Mouse (Mus musculus) small intestine, adult 2 months (tissue): ENCODE measurements at regions not wholly inside any gene's neighbourhood (a gene's known extent, or its start where the extent isn't known, plus 50 kb on each side); places are given as distances from the start of the nearest gene placed in this dataset.

Source experiments
- H3K27ac ChIP-seq: fragments of 200-500 bp; 2 replicates; pipeline ENCODE4 v1.5.1; 2012; ENCODE audit warnings: low read depth, low read length, control low read depth, inconsistent platforms; ENCODE audit not compliant: insufficient read depth
- H3K27me3 ChIP-seq: fragments of 200-500 bp; 2 replicates; pipeline ENCODE4 v1.6.1; 2012; ENCODE audit warnings: mild to moderate bottlenecking, moderate library complexity, low read length, inconsistent platforms; ENCODE audit not compliant: control insufficient read depth, insufficient read depth
- H3K36me3 ChIP-seq: fragments of 200-500 bp; 2 replicates; pipeline ENCODE4 v1.6.1; 2012; ENCODE audit warnings: mild to moderate bottlenecking, low read length, control low read depth, inconsistent platforms; ENCODE audit not compliant: control insufficient read depth, insufficient read depth
- H3K4me1 ChIP-seq: fragments of 200-500 bp; 2 replicates; pipeline ENCODE4 v1.6.1; 2012; ENCODE audit warnings: low read length, inconsistent platforms, mixed read lengths; ENCODE audit not compliant: control insufficient read depth, insufficient read depth, insufficient read length
- H3K4me3 ChIP-seq: fragments of 200-500 bp; 2 replicates; pipeline ENCODE4 v1.5.1; 2012; ENCODE audit warnings: low read depth, mild to moderate bottlenecking, control low read depth, inconsistent platforms, low read length, moderate library complexity
- CTCF ChIP-seq: fragments of 200-500 bp; IDR thresholded peaks from 2 replicates; pipeline ENCODE4 v1.5.1; 2012; ENCODE audit warnings: low read depth, mild to moderate bottlenecking, control low read depth, inconsistent platforms, low read length, moderate library complexity, mixed read lengths; ENCODE audit not compliant: insufficient replicate concordance, insufficient read length; ENCODE audit errors: extremely low read depth
- POLR2A ChIP-seq: fragments of 200-500 bp; IDR thresholded peaks from 2 replicates; pipeline ENCODE4 v1.6.1; 2012; ENCODE audit warnings: low read depth, mild to moderate bottlenecking, control low read depth, inconsistent platforms, low read length, moderate library complexity
- WGBS: fragments of 180-500 bp; shearing (Covaris S2); methylation state at CpG from one replicate; pipeline ENCODE4 v1.1.7; 2018; 5-methylcytosine and 5-hydroxymethylcytosine counted together

GRCm38 (mm10) chr6:144927599-144927998 is 145.8 kb upstream of the Sox5 start:
- Histone ChIP-seq H3K27me3 (no peaks in the 10 kb centered on the region), H3K4me3 (no peak overlapping the region), H3K27ac (no peak overlapping the region), H3K36me3 (no peaks in the 10 kb centered on the region), H3K4me1 (no peaks in the 10 kb centered on the region)
- 51% methylated on average over 6 of the region's 6 CpGs for WGBS
- no peak for TF ChIP-seq POLR2A
- no peak for TF ChIP-seq CTCF

DNA sequence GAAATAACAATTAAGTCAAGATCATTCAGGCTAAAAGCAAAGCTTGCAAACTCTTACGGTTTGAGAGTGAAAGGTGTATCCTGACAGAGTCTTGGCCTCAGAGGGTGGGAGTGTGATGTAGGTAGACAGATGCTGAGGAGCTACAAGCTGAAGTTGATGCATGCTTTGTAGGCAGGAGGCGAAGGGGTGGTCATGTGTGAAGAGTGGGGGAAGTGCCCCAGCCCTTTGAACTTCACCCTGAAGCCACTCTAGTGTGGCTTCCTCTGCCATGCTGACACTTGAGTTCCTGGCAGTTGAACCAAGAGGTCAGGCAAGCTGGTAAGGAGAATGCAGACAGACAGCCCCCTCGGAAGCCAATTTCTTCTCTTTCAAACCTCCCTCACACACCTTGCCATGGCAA is 141.0 kb upstream of the Sox5 start:
- no peak overlapping the region for H3K27ac ChIP-seq
- no peaks in the 10 kb centered on the region for H3K36me3 ChIP-seq
- no peak for TF ChIP-seq POLR2A
- TF ChIP-seq CTCF, result no peak
- H3K4me1 ChIP-seq, result no peaks in the 10 kb centered on the region
- WGBS, result 82% methylated on average over 3 of the region's 3 CpGs
- no peak overlapping the region for H3K4me3 ChIP-seq
- no peaks in the 10 kb centered on the region for H3K27me3 ChIP-seq

DNA sequence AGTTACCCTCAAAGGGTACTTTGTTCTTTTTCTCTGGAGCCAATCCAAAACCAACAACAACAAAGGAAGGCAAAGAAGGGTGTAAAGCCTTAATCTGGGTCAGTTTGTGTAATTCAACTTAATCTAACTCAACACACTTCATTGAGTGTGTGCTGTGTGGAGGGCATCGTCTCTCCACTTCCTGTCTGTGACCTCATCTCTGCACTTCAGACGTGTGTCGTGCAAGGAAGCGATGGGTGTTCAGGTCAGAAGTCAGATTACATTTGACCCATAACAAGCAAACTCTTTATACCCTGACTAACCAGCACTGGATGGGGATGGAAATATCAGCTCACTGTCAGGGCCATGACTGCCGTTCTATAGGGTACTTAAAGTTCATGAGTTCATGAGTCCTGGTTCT is 138.0 kb upstream of the Sox5 start:
- Histone ChIP-seq H3K27me3 (no peaks in the 10 kb centered on the region), H3K27ac (no peak overlapping the region), H3K4me3 (no peak overlapping the region), H3K36me3 (no peaks in the 10 kb centered on the region), H3K4me1 (no peaks in the 10 kb centered on the region)
- WGBS, result 40% methylated on average over 5 of the region's 5 CpGs
- TF ChIP-seq POLR2A (no peak), CTCF (no peak)

DNA sequence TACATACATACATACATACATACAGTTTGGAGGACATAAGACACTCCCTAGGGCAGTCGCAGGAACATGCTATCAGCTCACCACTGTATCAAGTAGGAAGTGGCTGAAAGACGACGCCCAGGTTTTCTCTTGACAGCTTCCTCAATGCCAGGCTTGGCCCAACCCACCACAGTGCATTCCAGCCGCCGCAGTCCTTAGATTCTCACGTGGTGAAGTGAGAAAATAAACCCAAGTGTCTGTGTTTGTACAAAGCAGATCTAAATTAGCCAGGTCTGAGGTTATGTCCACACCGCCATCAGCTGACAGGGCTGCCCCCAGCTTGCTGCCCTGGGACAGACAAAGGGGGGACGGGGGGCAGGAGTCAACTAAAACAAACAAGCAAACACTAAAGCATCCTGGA is 135.4 kb upstream of the Sox5 start:
- no peaks in the 10 kb centered on the region for H3K36me3 ChIP-seq
- no peak overlapping the region for H3K4me3 ChIP-seq
- WGBS, result 14% methylated on average over 8 of the region's 8 CpGs
- no peak overlapping the region for H3K27ac ChIP-seq
- H3K4me1 ChIP-seq, result no peaks in the 10 kb centered on the region
- TF ChIP-seq POLR2A (no peak), CTCF (no peak)
- no peaks in the 10 kb centered on the region for H3K27me3 ChIP-seq

GRCm38 (mm10) chr6:144911781-144912180 is 130.0 kb upstream of the Sox5 start:
- H3K4me1 ChIP-seq, result no peaks in the 10 kb centered on the region
- TF ChIP-seq POLR2A (no peak), CTCF (no peak)
- WGBS, result 79% methylated on average over 7 of the region's 7 CpGs
- no peak overlapping the region for H3K4me3 ChIP-seq
- H3K27me3 ChIP-seq, result no peaks in the 10 kb centered on the region
- no peaks in the 10 kb centered on the region for H3K36me3 ChIP-seq
- no peak overlapping the region for H3K27ac ChIP-seq

DNA sequence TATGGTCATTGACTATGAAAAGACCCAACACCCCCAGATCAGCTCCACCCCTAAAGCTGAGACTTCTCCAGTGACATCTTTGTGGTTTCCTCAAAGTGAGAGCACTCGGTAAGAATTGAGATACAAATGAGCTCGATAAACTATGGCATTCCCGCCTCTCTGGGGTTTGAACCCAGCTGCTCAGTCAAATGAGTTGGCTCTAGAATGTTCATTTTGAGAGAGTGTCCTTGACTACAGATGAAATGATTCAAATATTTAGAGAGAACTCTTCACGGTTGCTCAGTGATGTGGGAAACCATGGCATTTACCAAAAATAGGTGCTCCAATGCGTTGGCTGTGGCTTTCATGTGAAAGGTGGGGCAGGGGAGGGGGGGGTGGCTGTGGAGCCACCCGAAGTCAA is 128.6 kb upstream of the Sox5 start:
- TF ChIP-seq POLR2A (no peak), CTCF (no peak)
- 57% methylated on average over 6 of the region's 6 CpGs for WGBS
- no peak overlapping the region for H3K27ac ChIP-seq

GRCm38 (mm10) chr6:144908646-144909045 is 126.9 kb upstream of the Sox5 start:
- TF ChIP-seq POLR2A (no peak), CTCF (no peak)
- Histone ChIP-seq H3K36me3 (no peaks in the 10 kb centered on the region), H3K27me3 (no peaks in the 10 kb centered on the region), H3K4me1 (no peaks in the 10 kb centered on the region), H3K4me3 (no peak overlapping the region), H3K27ac (no peak overlapping the region)
- 95% methylated on average over 11 of the region's 11 CpGs for WGBS

More for the DNA sequence above, 128.6 kb upstream of the Sox5 start:
- no peaks in the 10 kb centered on the region for H3K36me3 ChIP-seq
- H3K4me1 ChIP-seq, result no peaks in the 10 kb centered on the region
- H3K4me3 ChIP-seq, result no peak overlapping the region
- H3K27me3 ChIP-seq, result no peaks in the 10 kb centered on the region

DNA sequence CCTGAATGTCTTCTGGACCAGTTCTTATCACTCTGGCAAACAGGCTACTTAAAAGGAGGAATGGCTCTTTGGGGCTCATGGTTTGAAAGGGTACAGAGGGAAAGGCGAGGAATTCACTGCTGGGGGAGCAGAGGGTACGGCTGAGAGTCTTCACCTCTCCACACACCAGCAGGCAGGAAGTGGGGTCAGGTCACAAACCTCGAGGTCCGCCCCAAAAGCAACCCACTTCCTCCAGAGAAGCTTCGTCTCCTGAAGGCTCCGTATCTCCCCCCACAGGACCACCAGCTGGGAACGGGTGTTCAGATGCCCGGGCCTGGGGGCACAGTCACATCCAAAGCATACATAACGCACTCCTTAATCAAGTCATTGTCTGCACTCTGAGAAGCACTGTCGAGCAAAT is 121.4 kb upstream of the Sox5 start:
- H3K36me3 ChIP-seq, result no peaks in the 10 kb centered on the region
- peaks cover 2% of the 10 kb centered on the region for H3K4me1 ChIP-seq
- TF ChIP-seq POLR2A, result no peak
- no peak for TF ChIP-seq CTCF
- H3K27me3 ChIP-seq, result no peaks in the 10 kb centered on the region; the same call in 1 of the 2 replicates
- no peak overlapping the region for H3K27ac ChIP-seq
- 62% methylated on average over 10 of the region's 10 CpGs for WGBS
- H3K4me3 ChIP-seq, result no peak overlapping the region
